Mouse (Mus musculus) kidney, adult 18-20 months (tissue): Measurements from ENCODE around the gene Gmpr.

Source experiments
- DNase-seq: peaks from one replicate; pipeline ENCODE4 v3.0.0; 2021

Gene Gmpr

DNA sequence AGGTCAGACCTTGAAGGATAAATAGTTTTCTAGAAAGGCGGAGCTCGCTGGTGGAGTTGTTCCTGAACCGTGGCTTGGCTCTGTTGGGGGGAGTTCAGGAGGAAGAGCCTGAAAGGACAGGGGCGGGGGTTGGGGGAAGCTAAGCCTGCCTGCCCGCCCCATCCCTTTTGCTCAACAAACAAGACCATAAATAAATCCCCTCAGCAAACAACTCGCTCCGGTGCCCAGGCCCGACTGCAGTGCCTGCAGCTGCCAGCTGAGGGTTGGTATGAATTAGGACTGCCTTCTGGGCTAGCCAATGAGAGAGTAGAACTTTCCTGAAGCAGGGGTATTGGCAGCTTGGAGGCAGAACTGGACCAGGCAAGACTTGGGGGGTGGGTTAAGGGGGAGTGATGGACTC lies 1.3 kb downstream of the Gmpr start:
- peak; percentile 81 for DNase-seq

DNA sequence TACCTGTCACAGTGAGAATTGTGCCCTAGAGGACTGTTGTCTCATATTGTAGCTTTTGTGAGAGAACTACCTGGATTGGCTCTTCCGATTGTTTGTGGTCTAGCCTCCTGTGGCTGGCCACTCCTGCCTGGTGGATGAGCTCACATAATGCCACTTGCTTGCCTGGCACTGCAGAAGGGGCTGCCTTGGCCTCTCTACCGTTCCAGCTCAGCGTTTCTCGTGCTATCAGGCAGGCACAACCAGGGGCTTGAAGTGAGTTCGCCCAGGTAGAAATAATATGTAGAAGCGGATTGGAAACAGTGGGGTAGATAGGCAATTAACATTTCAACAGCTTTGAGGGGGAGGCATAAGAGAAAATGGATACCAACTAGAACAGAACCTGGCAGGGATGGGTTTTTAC lies 2.1 kb downstream of the Gmpr start:
- DNase-seq = no peak

DNA sequence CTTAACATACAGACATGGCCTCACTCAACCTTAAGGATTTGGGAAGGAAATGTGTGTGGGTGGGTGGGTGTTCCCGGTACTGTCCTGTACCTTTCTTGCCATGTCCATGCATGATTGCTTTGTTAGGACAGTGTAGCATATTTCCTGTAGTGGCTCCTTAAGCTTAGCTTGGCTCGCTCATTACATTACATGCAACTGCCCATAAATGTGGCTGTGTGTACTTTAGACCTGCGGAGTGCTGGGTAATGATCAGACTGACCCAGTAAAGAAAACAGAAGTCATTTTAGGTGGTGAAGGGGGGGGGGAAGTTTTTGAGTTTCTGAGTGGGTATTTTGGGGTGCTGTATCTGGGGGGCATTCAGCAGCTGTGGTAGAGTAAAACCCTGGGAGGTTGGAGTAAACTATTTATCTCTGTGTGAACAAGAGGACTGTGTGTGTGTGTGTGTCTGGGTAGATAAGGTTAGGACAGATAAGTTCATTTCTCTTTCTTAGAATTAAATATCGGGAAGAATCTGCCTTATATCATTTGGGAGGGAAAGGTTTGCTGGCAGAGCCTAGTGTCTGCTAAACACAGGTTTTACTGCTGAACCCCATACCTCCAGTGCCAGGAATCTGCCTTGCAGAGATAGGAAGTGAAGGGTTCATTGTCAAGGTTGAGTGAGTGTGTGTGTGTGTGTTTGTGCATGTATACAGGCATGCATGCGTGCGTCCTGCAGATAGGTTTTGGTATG lies 4.6 kb downstream of the Gmpr start:
- DNase-seq = peak; percentile 33

DNA sequence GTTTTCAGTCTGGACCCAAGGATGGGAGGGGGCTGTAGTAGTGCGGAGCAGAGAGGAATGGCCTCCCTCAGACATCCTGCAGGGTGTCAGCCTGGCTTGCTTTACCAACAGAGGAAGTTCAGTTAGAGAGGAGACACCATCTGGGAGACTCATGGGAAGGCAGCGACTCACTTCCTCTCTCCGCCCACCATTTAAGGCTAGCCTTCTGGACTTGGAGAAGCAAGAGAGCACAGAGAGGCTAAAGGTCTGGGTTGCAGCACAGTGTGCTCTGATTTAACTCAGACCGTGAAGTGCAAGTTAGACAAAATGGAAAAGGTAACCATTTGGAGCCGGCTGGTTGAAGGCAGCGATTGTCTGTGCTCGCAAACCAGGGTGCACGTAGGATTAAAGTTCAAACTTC lies 5.3 kb downstream of the Gmpr start:
- DNase-seq = peak; percentile 63

DNA sequence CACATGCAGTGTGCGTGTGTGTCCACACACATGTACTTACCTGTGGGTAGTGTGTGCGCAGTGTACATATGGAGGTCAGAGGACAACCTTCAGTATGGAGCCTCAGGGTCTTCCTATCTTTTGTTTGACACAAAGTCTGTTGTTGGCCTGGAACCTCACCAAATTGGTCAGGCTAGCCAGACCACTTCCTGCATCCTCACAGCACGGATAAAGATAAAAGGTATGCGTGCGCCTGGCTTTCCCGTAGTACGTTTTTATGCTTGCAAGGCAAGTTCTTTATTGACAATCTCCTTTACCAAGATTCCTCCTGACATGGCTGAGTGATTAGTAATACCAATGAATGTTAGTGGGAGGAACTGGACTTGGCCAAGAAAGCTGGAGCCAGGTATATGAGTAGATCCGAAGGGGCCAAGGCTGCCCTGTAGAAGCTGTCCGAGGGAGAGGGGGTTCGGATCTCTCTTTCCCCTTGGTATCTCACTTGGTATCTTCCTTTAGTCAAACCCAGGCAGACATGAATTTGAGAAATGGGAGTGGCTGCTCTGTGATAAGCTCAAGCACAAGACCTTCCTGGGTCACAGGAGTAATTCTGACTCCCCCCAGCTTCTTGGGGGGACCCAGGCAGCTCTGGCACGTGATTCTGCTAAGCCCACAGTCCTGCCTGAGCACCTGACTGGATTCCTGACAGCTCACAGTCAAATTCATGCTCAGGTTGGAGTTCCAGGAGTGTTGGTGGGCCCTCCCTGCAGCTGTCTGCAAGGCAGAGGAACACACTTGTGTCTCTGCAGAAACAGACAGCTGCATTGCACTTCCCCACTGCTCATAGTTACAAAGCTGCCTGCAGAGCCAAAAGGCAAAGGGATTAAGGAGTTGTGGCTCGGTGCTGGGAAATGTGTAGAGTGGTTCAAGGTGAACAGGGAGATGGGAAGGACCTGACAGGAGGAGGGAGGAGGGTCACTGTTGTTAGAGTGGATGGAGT lies 6.1 kb downstream of the Gmpr start:
- DNase-seq = no peak

DNA sequence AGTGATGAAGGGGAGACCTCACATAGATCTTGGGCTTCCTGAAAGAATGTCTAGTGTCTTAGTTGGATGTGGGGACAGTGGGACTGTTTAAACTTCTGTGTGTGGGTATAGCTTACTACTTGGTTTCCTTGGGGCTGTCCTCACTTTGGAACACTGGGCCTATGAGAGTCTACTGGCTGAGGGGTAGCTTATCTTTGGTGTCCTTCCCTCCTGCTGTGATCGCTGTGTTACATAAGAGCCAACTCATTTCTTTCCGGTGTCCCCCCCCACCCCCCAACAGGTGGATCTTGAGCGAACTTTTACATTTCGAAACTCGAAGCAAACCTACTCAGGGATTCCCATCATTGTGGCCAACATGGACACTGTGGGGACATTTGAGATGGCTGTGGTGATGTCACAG lies 6.9 kb downstream of the Gmpr start:
- DNase-seq = no peak

DNA sequence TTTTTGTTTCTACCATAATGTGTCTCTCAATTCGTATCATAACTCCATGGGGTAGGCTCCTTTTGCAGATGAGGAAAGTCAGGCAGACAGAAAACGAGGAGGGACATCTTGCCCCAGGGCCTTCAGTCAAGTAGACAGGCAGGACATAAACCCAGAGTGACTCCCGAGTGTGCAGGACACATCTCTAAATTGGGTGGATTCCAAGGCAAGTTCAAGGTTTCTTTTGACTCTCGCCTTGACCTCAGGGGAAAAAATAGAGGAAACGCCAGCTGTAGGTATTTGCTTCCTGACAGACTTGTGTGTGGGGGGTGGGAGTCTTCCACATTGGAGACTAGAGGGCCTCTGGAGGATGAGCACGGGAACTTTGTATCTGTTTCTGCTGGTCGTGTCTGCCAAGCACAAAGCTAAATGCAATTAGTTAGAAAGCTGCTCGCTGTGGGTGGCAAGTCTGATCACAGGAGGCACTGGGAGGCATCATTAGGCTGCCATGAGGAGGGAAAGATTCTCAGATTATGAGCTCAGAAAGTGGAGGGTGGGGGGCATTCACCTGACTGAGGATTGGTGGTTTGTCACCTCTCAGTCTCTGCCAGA lies 7.7 kb downstream of the Gmpr start:
- no peak for DNase-seq

DNA sequence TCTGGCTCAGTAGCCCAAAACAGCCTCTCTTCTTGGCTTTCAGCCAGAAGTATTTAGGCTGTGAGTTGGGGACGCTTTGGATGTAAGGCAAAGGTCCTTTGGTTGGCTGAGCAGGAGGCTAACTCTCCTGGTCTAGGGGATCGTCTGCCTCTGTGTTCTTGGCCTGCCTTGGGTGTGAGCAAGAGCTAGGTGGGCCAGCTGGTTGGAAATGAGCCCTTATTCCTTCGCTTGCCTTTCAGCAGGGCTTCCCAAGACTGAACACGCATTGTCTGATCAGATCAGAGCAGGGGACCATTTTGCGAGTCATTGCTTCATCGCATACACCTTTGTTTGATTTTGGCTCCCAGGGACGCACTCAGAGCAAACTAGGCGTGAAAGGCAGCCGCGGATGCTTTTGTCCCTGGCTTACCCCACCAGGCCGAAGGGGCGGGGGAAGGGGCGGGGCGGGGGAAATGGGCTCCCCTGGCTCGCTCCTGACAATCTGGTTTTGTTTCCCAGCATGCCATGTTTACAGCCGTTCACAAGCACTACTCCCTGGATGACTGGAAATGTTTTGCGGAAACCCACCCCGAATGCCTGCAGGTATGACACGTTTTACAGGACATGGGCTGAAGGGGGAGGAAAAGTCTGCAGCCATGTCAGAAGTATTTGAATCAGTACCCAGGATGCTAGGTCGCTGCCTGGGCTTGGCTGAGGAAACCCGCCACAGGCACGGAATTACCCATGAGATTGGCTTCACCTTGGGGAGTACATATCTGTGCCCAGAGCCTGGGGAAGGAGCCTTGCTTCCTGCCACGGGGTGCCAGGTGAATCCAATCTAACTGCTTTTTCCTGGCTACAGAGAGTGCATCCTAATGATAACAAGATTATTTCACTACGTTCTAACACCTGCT lies 9.5 kb downstream of the Gmpr start:
- DNase-seq = peak; percentile 56

DNA sequence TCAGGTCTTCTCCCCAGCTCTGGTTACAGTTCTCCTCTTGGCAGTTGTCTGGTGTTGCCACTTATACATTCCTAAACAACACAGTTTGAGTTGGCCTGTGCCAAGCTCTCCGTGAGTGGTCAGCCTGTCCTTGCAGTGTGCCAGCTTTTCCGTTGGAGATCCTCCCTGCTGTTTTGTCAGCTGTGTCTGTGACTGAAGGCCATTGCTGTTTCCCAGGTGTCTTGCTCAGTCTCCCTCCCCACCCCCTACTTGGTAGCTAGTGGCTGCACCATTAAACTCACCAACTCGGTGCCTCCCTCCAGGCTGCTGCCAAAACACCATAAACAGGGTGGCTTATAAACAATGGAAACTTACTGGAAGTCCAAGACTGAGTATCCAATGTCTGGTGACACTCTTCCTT lies 17.1 kb downstream of the Gmpr start:
- peak; percentile 69 for DNase-seq

DNA sequence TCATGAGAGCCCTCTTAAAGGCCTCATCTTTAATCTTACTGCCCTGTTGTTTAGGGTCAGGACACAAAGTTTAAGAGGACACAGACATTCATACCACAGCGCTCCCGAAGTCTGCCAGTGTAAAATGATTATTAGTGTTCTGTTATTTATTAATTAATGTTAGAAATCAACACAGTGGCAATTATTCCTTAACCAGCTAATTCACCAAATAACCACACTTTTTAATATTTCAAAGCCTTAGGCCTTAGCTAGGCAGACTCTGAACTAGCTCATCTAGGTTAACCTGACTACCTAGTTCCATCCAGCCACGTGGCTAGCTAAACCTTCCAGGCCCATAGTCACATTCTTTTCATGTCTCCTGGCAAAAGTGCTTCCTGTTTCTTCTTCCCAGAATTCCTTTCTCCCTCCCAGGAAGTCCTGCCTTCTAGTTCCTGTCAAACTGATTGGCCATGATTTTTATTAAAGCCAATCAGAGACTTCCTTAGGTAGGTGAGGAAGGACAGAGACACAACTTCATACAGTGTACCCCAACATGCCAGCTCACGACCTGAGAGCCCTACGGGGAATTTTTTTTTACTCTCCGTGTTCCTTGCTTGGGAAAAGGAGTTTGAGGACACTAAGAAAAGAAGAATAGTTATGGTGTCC lies 17.7 kb downstream of the Gmpr start:
- DNase-seq = no peak

DNA sequence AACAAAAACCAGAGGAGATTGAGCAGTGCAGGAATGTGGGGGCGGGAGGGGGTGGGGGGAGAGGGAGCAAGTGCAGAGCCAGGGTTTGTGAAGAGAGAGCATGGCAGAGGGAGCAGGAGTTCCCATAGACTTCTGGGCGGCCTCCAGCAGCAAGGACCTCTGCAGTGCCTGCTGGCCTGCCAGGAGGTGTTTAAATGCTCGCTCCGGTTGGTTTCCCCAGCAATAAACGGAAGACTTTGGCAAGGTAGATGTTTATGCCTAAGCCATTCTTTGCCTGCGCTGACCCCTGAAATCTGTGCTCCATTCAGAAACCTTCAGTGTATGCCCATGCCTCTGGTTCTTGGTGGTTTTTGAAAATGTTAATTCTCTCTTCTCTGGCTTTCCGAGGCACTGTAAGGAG lies 19.0 kb downstream of the Gmpr start:
- peak; percentile 77 for DNase-seq

DNA sequence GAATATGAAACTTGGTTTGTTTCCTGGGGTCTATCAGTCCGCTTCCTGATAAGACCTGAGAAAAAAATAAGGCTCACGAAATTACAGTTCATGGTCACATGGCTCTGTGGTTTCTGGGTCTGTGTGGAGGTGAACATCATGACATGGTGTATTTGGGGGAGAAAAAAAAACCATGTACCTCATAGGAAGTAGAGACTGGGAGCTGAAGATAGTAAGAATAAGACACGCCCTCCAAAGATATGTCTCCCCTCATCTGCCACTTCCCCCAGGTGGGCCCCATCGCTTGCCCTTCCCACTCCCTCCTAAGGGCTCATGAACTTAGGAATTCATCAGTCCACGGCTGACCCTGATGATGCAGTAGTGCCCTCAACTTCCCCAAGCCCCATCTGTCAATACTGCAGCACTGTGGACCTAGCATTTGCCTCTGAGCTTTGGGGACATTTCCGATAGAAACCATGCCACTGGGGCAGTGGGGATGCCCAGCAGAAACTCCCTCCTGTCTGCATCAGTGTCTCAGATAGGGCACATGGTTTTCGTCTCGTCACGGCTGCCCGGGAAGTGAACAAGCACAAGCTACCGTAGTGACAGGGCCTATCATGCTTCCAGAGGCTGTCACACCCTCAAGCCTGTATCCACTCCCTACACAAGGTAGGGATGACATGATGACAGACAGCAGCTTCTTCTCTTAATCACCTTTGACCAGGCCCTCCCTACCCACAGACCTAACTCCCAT lies 20.2 kb downstream of the Gmpr start:
- DNase-seq = no peak

DNA sequence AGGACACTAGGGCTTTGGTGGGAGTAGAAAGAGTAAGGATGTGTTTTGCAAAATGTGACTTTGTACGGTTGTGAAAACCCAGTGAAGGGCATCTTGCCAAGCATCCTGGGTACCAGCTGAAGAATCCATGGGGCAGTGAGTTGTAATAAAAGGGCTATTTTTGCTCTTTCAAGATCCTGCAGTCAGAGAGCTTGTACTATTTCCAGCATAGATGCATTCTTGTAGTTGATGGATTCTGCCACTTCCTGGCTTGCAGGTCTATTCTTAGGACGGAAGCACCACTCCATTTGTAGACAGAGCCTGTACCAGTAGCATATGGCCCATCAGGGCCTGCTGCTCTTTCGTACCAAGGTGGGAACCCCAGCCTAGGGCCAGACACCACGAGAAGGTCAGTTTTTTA lies 21.5 kb downstream of the Gmpr start:
- no peak for DNase-seq

DNA sequence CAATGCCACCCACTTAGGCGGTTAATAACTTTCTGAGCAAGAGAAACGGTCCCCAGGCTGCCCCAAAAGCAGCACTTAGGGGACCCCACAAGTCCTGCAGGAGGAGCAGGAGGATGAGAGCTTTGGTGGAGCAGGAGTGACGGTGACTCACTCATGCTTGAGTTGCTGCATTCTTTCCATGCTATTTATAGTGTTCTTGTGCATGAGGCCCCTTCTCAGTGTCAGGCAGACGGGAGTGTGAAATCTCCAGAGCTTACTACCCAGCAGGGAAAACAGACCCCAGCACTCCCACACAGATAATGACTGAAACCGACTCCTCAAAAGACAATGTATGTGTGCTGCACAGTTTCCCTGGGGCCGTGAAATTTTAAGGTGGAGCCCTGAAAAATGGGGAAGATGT lies 23.5 kb downstream of the Gmpr start:
- DNase-seq = no peak

DNA sequence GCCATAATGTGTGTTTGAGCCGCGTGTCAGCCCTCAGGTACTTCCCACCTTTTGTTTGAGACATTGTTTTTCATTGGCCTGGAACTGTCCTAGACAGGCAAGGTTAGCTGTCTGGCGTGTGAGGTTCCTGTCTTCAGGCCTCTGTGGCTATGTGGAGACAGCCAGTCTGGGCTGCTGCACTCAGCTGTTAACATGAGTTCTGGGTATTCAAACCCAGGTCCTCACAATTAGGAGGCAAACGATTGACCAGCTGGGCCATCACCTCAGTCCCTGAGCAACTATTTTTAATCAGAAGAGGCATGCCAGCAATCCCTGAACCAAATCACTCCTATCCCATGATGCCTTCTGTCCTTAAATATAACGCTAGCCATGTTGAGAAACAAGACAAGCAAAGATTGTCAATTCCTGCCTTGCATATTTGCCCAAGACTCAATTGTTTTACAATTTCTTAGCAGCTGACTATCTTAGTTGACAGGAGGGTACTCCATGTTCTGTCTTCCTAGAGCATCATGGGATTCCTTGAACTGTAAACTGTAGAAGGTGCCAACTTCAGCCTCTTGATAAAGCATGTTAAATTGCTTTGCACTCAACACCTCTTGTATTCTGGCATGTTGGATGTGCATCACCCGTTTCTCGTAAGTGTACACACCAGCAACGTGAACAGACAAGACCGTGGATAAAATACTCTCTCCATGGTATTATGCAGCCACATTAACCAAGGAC lies 28.6 kb downstream of the Gmpr start:
- DNase-seq = no peak

DNA sequence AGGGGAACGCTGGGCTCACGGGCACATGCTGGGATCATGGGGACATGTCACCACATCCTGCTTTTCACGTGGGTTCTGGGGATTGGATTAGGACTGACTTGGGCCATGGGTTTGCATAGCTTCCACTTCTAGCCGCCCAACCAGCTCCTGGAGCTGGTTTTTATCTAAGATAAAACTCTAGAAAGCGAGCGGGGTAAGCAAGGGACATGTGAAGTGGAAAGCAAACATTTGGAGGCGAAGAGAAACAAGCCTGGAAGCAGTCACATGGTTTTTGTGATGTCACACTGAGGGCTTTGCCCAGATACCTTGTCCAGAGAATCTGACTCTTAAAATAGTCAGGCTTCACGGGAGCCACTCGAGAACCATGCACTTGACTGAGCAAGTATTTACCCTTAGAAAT lies 29.9 kb downstream of the Gmpr start:
- no peak for DNase-seq

DNA sequence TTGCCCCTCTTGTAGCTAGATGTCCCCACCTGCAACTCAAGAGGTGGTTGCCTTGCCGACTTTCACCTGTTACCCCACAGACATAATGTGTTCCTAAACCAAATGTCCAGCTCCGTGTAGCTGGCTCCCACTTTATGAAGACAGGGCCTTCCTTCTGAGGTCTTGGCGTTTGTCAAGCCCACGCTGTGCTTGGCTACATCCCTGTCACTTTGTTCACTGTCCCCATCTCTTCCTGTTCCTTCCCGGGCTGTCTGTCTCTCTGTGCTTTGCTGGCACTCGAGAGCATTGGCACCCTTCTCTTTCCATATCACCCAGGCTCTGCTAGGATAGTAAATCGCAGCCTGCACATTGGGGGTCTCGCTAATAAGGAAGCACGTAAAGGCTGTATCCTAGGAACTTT lies 30.8 kb downstream of the Gmpr start:
- DNase-seq = no peak

DNA sequence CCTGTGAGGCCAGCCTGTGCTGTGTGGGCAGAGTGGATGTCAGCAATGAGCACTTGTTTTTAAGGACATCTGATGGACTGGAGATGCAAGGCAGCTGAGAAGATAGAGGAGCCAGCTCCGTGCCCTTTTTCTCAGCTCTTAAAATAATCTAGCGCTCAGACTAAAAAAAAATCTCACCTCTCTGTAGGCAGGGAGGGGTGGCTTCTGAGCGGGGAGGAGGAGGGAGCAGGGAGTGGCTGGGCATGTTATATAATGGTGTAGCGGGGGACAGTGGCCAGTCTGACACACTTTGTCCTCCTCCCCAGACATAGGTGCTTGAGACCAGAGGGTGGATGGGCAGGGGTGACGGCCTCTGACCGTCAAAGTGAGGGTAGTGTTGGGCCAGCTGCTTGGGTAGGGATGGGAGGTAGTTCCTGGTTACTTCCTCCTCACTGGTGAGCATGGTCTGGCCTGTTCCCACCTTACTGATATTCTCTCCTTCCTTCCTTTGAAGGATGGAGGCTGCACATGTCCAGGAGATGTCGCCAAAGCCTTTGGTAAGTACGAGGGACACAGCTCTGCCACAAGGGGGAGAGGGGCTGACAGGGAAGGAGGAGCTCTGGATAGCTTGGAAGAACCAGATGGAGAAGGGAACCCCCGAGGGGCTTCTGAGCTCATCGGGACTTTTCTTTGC lies 31.4 kb downstream of the Gmpr start:
- peak; percentile 54 for DNase-seq

DNA sequence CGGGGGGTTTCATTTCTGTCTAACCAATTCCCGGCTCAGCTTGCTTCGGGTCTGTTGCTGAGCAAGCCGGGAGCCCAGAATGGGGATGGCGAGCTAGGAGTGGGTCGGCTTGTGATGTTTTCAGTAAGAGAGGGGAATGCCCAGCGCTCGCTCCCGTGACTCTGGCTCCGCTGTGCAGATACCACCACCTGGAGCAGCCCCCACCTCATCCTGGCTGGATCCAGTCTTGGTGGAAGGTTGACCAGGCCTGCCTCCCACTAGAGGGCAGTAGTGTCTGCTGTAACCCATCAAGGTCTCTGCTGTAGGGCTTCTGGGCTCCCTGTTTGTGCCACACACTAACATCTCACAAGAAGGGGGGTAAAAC lies 31.9 kb downstream of the Gmpr start:
- DNase-seq = peak; percentile 73

DNA sequence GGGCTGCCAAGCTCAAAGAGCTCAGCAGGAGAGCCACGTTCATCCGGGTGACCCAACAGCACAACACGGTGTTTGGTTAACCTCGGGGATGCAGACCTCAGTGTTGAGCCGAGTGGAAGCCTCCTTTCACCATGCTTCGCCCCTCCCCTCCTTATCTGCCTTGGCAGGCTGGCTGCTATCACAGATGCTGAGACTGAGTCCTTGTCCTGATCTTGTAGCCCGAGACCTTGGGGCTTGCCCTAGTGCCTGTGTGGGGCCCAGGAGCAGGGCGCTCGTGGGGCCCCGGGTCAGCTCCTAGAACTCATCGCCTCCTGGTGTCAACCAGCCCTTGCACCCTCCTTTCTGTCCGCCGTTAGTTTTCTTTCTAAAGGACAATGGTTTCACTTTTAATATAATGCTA lies 38.7 kb downstream of the Gmpr start:
- DNase-seq = no peak
